Mouse (Mus musculus): Measurements from ENCODE around the gene Wsb1.
A peak's percentile ranks its signal among the peaks of the same experiment; 100 is the strongest.
"Not testable (repeated sequence)": the region's sequence is repeated elsewhere in the genome, so short reads cannot be mapped to it uniquely, and the experiment has no call there.

The Wsb1 gene

GRCm38 (mm10) chr11:79254391-79255098, at the start of gene Wsb1:
Gene Wsb1 (minus strand): TSS chr11:79254671.
- DNase-seq, result peak; percentile 93 to 94

DNA sequence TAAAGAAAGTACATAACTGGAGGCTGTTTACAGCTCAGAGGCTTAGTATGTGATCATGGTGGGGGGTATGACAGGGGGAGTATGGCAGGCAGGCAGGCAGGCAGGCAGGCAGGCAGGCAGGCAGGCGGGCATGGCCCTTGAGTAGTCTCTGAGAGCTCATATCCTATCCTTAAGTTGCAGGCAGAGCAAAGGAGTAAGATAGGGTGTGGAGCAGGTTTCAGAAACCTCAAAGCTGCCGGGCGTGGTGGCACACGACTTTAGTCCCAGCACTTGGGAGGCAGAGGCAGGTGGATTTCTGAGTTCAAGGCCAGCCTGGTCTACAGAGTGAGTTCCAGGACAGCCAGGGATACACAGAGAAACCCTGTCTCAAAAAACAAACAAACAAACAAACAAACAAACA, 49.8 kb upstream of the Wsb1 start:
- not testable (repeated sequence) for DNase-seq

DNA sequence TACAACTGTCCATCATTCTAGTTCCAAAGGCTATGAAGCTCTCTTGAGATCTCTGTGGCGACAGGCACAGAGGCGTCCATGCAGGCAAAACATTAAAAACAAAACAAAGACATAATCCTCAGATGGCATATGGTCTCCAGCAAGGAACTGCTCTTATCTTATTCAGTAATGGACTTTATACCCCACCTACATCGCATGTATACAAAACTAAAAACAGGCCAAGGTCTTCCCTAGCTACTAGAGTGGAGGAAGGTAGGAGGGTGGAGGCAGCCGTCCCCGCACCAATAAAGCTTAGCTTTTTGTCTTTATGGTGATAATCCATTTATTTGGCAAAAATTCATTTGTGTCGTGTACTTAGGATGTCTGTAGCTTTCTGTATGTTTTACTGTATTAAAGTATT, 48.6 kb upstream of the Wsb1 start:
- DNase-seq, result no peak

- no peak for DNase-seq
Observed at GRCm38 (mm10) chr11:79299719-79300431, 45.4 kb upstream of the Wsb1 start.

DNA sequence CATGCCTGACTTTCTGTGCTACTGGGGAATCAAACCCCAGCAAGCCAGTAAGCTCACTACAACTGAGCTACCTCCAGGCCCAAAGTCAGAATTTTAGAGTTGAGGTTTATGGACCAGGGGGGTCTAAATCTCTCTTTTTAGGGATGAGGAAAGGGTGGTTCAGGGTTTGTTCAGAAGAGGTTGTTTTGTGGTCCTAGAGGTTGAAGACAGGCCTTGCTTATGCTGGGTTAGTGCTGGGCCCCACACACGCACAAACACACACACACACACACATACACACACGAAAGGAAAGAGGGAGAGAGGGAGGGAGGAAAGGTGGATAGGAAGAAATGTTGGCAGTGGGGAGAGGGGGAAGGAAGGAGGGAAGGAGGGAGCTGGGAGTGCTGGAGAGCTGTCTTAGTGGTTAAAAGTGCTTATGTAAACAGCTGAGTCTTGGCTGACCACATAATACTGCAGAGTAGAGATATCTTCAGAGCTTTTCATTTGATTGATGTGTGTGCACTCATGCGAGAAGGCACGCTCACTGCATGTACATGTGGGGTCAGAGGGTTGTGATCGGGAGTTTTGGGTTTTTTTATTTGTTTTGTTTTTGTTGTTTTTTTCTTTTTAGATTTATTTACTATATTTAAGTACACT, 42.5 kb upstream of the Wsb1 start, which contains the start of gene Gm9964:
Gm9964 (minus strand) TSS at position 51 of the 636 bp plus-strand sequence.
- no peak for DNase-seq

- DNase-seq, result peak in 1 of 2 experiments; percentile 60
Observed at GRCm38 (mm10) chr11:79296167-79296566, 41.7 kb upstream of the Wsb1 start.

DNA sequence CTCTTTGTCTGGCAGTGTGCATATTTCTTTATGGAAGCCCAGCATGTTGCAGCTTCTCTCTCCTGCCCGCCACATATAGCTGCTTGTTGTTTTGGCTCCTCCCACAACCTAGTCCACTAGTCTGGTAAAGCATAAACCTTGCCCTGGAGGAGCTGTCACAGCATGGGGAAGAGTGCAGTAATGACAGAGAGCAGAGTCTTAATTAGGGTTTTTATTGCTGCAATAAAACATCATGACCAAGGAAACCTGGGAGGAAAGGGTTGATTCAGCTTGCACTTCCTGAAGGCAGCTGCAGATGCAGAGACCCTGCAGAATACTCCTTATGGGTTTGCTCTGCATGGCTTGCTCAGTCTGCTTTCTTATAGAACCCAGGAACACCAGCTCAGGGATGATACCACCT, 39.5 kb upstream of the Wsb1 start:
- no peak for DNase-seq

DNA sequence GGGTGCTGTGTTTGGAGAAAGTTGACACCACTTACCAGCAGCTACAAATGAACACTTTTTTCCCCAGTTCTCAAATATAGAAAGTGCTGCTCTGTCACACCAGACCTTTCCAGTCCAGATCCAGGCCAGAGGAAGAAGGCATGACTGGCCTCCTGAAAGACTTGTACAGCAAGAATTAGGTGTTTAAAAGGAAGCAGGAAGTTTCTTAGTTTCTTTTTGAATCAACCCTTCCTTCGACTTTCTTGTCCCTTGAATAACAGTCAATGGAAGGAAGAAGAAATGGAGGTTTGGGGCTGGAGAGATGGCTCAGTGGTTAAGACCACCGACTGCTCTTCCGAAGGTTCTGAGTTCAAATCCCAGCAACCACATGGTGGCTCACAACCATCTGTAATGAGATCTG, 38.6 kb upstream of the Wsb1 start:
- no peak for DNase-seq

DNA sequence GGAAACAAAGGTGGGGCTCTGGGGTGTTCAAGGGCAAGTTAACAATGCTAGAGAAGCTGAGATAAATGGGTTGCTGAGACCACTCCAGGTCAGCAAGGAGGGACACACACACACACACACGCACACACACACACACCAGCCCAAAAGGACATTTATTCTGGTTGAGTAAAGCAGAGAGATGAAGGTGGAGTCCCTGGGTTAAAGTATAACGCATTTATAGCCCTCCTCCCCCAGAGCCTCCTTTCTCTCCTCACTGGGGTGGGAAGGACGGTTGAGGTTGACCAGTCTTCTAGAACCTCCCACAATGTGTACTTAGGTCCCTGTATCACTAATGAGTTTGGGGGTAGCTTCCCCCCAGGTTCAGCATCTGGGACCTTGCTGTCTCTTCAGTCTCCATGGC, 37.7 kb upstream of the Wsb1 start:
- DNase-seq, result peak; percentile 56 to 83

- DNase-seq, result no peak
Observed at GRCm38 (mm10) chr11:79291651-79292050, 37.2 kb upstream of the Wsb1 start.

DNA sequence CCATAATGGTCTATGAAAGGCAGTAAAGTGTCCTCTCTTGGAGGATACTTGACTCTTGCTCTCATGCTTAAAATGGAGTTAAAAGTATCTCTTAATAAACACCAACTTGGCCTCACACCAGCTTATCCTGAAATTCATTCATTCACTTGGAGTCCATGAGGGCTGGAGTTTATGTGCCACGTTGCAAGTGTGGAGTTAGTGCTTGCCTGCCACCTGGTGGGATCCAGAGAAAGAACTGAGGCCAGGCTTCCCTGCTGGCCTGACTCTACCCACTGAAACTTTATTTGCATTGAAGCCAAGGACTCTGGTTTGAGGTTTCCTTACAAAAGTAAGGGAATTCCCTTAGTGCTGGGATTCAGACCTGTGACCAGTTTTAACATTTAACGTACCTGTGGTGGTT, 36.0 kb upstream of the Wsb1 start:
- DNase-seq, result peak in 1 of 2 experiments; percentile 47

DNA sequence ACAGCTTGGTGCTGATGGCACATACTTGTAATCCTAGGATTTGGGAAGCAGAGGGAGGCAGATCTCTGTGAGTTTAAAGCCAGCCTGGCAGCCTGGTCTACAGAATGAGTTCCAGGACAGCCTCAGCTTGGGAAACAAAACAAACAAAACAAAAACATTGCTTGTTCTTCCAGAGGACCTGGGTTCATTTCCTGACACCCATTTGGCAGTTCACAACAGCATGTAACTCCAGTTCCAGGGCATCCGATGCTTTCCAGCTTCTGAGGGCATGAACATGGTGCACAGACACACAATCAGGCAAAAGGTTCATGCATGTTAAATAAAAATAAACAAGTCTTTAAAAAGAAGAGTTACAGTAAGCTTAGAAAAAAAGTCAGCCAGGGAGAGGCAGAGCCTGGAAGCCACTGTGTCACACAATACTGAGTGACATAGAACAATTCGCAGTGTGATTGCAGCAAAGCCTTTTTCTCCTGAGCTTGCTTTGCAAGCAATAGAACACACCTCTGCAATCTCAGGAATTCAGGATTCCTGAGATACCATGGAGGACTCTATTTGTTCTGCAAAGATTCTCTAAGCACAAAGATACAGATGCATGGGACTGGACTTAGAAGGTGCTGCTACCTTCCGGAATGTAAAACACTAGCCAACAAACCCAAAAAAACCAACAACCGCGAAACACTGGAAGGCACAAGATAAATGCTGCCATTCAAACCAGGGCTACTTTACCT, 34.6 kb upstream of the Wsb1 start:
- no peak for DNase-seq

DNA sequence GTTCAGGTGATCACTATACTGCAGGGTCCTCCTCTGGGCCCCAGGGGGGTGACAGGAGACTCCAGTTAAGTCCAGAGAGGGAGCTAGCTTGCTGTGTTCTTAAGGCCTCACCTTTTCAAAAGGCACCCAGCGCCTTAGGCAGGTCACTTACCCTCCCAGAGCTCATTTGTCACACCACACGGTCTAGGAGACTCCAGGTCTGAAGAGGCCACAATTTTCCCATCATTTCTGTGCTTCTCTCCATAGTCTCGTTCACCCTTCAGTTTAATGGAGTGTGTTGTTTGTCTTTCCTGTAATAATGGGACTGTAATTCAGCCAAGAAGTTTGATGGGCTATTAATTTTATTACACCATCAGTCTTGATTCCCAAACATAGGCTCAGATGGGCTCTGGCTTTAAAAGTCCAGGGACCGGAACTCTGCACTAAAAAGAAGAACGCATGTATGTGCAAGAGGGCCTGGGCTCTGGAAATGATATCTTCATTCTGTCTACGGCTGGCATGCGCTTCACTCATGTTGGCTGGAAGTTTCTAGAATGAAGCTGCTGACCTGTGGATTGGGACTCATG, 33.9 kb upstream of the Wsb1 start:
- DNase-seq, result no peak

GRCm38 (mm10) chr11:79287447-79287846, 33.0 kb upstream of the Wsb1 start:
- no peak for DNase-seq

GRCm38 (mm10) chr11:79286305-79286799, 31.9 kb upstream of the Wsb1 start:
- no peak for DNase-seq

- no peak for DNase-seq
Observed at GRCm38 (mm10) chr11:79283350-79284030, 29.0 kb upstream of the Wsb1 start.

- no peak for DNase-seq
Observed at GRCm38 (mm10) chr11:79281396-79281795, 26.9 kb upstream of the Wsb1 start.

- DNase-seq, result no peak
Observed at GRCm38 (mm10) chr11:79279732-79280405, 25.4 kb upstream of the Wsb1 start.

GRCm38 (mm10) chr11:79273757-79274156, 19.3 kb upstream of the Wsb1 start:
- no peak for DNase-seq

- DNase-seq, result no peak
Observed at GRCm38 (mm10) chr11:79273039-79273438, 18.6 kb upstream of the Wsb1 start.

- DNase-seq, result no peak
Observed at GRCm38 (mm10) chr11:79267171-79267570, 12.7 kb upstream of the Wsb1 start.
